Mouse (Mus musculus): ENCODE results near the gene Gm20517. TPM values are rescaled to one million over a fixed set of nuclear protein-coding genes. Genes with fewer than 3 reads are reported as not detected.

Gm20517 gene
- polyA plus RNA-seq, 1 experiment from 2014 or later, result 2.5 TPM

DNA sequence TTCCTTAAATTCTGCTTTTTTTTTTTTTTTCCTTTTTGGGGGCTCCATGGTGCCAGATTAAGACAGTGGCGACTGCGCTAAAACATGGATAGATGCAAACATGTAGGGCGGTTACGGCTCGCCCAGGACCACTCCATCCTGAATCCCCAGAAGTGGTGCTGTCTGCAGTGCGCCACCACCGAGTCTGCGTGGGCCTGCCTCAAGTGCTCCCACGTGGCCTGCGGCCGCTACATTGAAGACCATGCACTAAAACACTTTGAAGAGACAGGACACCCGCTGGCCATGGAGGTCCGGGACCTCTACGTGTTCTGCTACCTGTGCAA is 60.6 kb downstream of the Gm20517 start:
- peaks cover 27% of the 10 kb centered on the region for H3K27me3 ChIP-seq
- H3K9ac ChIP-seq, result peak overlapping the region; percentile 58
- 7% methylated on average over 14 of the region's 14 CpGs for WGBS
- no peaks in the 10 kb centered on the region for H3K9me3 ChIP-seq (replicated peaks)
- peak overlapping the region; percentile 72 for H3K4me2 ChIP-seq (replicated peaks)
- peak overlapping the region; percentile 36 for H3K4me3 ChIP-seq
- H3K27ac ChIP-seq, result no peak overlapping the region
- peaks cover 18% of the 10 kb centered on the region for H3K4me1 ChIP-seq
- ATAC-seq (ENCODE audit: low FRiP score), result peak; percentile 38
- H3K36me3 ChIP-seq, result peaks cover 15% of the 10 kb centered on the region

DNA sequence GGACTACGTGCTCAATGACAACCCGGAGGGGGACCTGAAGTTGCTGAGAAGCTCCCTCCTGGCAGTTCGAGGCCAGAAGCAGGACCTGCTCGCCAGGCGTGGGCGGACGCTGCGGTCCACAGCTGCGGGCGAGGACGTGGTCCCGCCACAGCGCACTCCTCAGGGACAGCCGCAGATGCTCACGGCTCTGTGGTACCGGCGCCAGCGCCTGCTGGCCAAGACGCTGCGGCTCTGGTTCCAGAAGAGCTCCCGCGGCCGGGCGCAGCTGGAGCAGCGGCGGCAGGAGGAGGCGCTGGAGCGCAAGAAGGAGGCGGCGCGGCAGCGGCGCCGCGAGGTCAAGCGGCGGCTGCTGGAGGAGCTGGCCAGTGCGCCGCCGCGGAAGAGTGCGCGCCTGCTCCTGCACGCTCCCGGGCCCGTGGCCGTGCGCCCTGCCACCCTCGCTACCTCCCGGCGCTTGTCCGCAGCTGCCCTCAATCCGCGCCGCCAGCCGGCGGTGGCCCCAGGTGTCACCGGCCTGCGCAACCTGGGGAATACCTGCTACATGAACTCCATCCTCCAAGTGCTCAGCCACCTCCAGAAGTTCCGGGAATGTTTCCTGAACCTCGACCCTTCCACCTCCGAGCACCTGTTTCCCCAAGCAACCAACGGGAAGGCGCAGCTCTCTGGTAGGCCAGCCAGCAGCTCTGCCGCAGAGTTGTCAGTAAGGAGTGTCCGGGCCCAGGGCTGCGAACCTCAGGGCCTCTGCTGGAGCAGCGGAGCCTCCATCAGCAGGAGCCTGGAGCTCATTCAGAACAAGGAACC is 61.1 kb downstream of the Gm20517 start:
- H3K27ac ChIP-seq, result 0 out of 2 replicates have a peak overlapping the region, but pooled peaks have one; percentile 32
- H3K36me3 ChIP-seq, result peaks cover 15% of the 10 kb centered on the region
- H3K4me1 ChIP-seq, result peaks cover 18% of the 10 kb centered on the region
- ATAC-seq (ENCODE audit: low FRiP score), result peak; percentile 73
- 4% methylated on average over 64 of the region's 68 CpGs for WGBS
- H3K4me3 ChIP-seq, result peak overlapping the region; percentile 36
- peaks cover 27% of the 10 kb centered on the region for H3K27me3 ChIP-seq
- no peaks in the 10 kb centered on the region for H3K9me3 ChIP-seq (replicated peaks)
- peak overlapping the region; percentile 58 for H3K9ac ChIP-seq
- peak overlapping the region; percentile 72 for H3K4me2 ChIP-seq (replicated peaks)

DNA sequence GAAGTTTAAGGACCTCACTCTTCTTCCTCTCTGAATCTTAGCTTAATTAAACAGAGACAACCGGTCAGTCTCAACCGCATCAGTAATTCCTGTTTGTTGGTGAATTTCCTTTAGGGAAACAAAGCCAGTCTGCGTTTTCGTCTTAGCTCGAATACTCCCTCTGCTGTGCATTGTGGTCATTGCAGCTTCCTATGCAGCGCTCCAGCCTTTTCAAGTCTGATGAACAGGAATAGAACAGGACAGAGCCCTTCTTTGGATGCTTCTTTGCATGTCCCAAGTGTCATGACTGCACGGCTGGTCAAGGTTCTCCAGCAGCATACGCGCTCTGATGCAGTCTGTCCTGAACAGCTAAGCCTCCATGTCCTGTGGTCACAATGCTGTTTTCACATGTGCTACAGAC is 65.2 kb downstream of the Gm20517 start:
- peaks cover 18% of the 10 kb centered on the region for H3K27me3 ChIP-seq
- no peak overlapping the region for H3K4me2 ChIP-seq (replicated peaks)
- peaks cover 47% of the 10 kb centered on the region for H3K36me3 ChIP-seq
- peak overlapping the region; percentile 48; the same call in 1 of the 2 replicates for H3K27ac ChIP-seq
- ATAC-seq (ENCODE audit: low FRiP score), result no peak
- WGBS, result 20% methylated on average over 9 of the region's 9 CpGs
- no peak overlapping the region for H3K9ac ChIP-seq
- H3K4me3 ChIP-seq, result no peak overlapping the region
- no peaks in the 10 kb centered on the region for H3K9me3 ChIP-seq (replicated peaks)
- H3K4me1 ChIP-seq, result peaks cover 18% of the 10 kb centered on the region

DNA sequence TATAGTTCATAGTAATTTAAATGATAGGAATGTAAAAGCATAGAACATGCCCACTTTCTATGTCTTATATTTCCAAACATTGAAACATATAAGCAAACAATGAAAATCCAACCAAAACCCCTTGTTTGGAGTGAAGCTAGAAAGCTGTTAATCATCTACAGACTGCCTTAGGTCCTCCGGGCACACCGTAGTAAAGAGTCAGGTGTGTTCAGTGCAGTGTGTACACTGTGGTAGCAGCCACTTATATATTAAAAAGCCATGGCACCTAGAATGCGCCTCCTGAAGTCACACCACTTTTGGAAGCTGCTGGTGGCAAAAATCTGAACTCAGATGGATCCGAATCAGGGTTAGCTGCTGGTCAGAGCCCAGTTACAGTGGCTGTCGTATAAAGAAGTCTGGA is 66.8 kb downstream of the Gm20517 start:
- H3K9me3 ChIP-seq (replicated peaks), result no peaks in the 10 kb centered on the region
- H3K4me2 ChIP-seq (replicated peaks), result no peak overlapping the region
- H3K9ac ChIP-seq, result no peak overlapping the region
- H3K27ac ChIP-seq, result no peak overlapping the region
- no peak for ATAC-seq (ENCODE audit: low FRiP score)
- peaks cover 4% of the 10 kb centered on the region; the same call in 1 of the 2 replicates for H3K4me1 ChIP-seq
- 91% methylated on average over 5 of the region's 5 CpGs for WGBS
- H3K36me3 ChIP-seq, result peaks cover 63% of the 10 kb centered on the region
- H3K27me3 ChIP-seq, result peaks cover 4% of the 10 kb centered on the region; the same call in 1 of the 2 replicates
- H3K4me3 ChIP-seq, result no peak overlapping the region

DNA sequence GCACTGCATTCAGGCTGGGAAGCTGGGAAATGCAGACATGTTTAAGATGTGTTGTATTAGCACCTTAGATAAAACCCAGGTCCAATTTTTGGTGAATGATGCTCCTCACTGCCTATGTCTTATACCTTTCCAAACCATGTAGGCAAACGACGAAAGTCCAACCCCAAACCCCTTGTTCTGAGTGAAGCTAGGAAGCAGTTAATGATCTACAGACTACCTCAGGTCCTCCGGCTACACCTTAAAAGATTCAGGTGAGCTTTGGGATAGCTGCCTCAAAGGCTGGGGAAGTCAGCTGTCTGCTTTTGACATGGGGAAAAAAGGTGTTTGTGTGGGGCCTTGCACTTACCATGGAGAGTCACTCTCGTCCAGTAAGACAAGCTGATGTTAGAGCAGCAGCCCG is 67.3 kb downstream of the Gm20517 start:
- no peak for ATAC-seq (ENCODE audit: low FRiP score)
- Histone ChIP-seq H3K9ac (no peak overlapping the region), H3K9me3 (replicated peaks) (no peaks in the 10 kb centered on the region), H3K4me1 (no peaks in the 10 kb centered on the region), H3K4me2 (replicated peaks) (no peak overlapping the region), H3K27me3 (no peaks in the 10 kb centered on the region), H3K36me3 (peaks cover 68% of the 10 kb centered on the region), H3K4me3 (no peak overlapping the region), H3K27ac (no peak overlapping the region)
- 89% methylated on average over 5 of the region's 5 CpGs for WGBS

DNA sequence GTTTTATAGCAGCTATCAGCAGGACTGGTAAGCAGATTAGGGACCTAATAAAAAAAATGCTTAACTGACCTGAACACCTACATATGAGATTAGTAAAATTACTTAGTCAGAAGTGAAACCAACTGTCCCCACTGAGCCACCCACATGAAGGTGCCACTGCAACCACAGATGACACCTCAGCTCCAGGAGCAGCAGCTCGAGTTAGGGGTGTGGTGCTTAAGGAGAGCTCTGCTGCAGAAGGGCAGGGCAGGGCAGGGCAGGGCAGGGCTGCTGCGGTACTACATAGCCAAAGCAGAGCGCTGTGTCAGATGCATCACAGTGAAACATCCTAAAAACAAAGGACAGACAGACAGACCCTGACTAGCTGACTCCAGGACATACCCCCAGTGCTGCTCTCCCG is 71.4 kb downstream of the Gm20517 start:
- 79% methylated on average over 4 of the region's 4 CpGs for WGBS

DNA sequence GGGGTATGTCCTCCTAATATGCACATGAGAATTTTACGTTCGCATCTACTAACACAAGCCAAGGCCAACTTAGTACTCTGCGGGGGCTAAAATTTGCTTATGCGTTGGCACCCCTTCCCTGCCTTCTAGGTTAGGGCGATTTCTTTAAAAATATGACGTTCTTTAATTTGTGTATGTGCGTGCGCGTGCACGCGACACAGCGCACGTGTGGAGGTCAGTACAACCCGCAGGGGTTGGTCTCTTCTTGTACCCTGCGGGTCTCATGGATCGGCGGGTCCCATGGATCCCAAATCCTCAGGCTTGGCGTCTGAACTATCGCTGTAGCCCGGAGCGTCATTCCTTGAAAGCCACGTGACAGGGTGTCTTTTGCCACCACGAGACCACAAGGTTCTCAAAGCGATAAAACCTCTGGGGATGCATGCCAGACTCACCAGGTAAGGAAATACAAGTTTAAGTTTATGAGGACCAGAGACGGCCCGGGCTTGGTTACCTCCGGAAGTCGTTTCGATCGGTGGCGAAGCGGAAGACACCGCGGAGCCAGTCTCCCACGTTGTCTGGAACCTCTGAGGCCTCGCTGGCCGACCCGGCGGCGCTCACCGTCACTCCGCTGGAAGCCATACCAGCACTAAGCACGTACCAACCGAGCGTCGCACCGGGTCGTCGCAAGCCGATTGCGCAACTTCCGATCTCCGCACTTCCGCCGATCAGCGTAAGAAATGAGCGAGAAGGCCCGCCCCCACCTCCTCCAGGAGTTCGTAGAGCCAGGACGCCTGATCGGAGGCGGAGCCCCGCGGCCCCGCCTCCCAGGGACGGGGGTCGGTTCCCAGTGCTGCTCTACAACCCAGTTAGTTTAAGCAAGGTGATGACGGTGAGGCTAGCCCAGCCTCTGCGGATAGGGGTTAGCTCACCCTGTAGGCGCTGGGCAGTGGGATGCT is 76.3 kb downstream of the Gm20517 start:
- H3K9ac ChIP-seq, result peak overlapping the region; percentile 88
- peaks cover 36% of the 10 kb centered on the region for H3K36me3 ChIP-seq
- H3K4me1 ChIP-seq, result peaks cover 18% of the 10 kb centered on the region
- H3K4me2 ChIP-seq (replicated peaks), result peak overlapping the region; percentile 96
- 1% methylated on average over 70 of the region's 70 CpGs for WGBS
- H3K27ac ChIP-seq, result peak overlapping the region; percentile 87
- ATAC-seq (ENCODE audit: low FRiP score), result peak; percentile 91
- H3K4me3 ChIP-seq, result peak overlapping the region; percentile 73
- H3K27me3 ChIP-seq, result 0 out of 2 replicates have a peak, but pooled peaks cover 4% of the 10 kb centered on the region
- no peaks in the 10 kb centered on the region for H3K9me3 ChIP-seq (replicated peaks)

More for the DNA sequence above, 71.4 kb downstream of the Gm20517 start:
- Histone ChIP-seq H3K36me3 (peaks cover 79% of the 10 kb centered on the region), H3K4me3 (no peak overlapping the region), H3K27me3 (no peaks in the 10 kb centered on the region), H3K4me2 (replicated peaks) (no peak overlapping the region), H3K27ac (no peak overlapping the region), H3K9me3 (replicated peaks) (no peaks in the 10 kb centered on the region), H3K4me1 (peaks cover 12% of the 10 kb centered on the region), H3K9ac (no peak overlapping the region)
- no peak for ATAC-seq (ENCODE audit: low FRiP score)

DNA sequence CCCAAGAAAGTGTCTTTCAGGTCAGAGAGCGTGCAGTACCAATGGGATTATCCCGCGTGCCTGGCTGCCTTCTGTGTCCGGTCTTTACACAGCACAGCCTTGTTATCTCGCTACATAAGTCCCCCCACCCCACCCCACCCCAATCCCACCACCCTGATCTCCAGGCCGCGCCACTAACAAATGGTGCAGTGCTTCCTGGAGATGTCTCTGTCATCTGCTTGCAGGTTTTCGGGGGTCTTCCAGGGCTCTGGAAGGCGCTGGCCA is 76.9 kb downstream of the Gm20517 start, which contains the start of gene Tomm6:
TSS of gene Tomm6 (minus strand) at position 43 of the 264 bp plus-strand sequence.
- Histone ChIP-seq H3K9me3 (replicated peaks) (no peaks in the 10 kb centered on the region), H3K9ac (peak within 1 kb of the TSS; percentile 88), H3K36me3 (peaks cover 31% of the 10 kb centered on the region), H3K27ac (peak within 1 kb of the TSS; percentile 87), H3K4me2 (replicated peaks) (peak within 1 kb of the TSS; percentile 96), H3K27me3 (peaks cover 4% of the 10 kb centered on the region; the same call in 1 of the 2 replicates), H3K4me3 (peak within 1 kb of the TSS; percentile 73), H3K4me1 (peaks cover 18% of the 10 kb centered on the region)
- 1% methylated on average over 9 of the region's 9 CpGs for WGBS
- no peak for ATAC-seq (ENCODE audit: low FRiP score)

DNA sequence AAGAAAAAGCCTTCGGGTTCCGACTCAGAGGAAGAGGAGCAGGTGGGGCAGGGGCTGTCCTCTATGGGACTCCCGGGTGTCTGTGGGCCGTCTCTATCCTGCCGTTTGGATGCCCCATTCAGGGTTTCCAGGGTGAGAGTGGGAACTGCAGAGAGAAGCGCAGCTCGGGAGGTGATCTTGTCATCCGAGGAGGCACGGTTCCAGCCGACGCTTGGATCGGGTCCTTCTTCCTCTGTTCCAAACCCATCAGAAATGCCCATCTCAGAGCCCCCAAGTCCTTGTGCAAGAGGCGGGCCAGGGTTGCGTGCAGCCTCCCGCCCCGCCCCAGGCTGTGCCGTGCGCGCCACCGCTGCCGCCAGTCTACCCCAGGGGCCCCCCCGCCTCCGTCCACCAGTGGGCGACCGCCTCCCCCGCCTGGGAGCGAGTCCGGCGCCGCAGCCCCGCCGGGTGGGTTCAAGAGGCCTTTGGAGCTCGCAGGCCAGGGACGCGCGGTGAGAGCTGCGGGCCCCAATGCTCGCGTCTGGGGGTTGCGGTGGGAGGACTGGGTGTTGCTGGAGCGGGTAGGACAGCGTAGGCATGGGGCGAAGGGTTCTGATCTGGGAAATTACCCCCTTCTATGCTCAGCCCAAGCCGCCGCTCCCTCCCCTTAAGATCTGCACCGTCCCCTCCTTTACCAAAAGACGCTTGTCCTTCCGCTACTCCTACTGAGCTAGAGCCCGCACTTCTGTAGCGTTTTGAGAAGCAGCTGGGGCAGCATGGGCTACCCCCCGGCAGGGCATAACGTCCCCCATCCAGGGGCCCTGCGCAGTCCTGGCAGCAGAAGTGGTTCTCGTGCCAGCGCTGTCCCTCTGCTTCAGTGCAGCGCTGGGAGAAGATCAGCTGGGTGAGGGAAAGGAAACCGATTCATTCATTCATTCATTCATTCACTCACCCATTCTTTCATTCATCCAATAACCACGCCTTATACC is 77.5 kb downstream of the Gm20517 start, which contains the start of gene Frs3:
TSS of gene Frs3 (plus strand) at position 423 of the 968 bp plus-strand sequence.
- 2% methylated on average over 56 of the region's 58 CpGs for WGBS

DNA sequence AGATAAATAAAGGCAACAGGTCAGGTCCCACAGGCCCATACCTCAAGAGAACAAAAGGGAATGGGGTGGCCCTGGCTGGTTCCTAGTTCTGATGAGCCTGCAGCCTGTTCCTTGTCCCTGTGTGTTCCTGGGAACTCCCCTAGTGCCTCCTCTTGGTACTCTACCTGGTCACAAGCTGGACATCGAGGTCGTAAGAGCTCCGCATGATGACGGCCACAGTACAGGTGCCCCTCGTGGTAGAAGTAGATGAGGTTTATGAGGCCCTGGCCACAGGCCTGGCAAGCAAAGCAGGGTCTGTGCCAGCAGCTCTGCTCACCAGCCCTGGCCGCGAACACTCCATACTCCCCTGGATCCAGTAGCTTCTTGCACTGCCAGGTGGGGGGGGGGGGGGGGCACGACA is 78.5 kb downstream of the Gm20517 start:
- no peak overlapping the region for H3K4me3 ChIP-seq

More for the DNA sequence above, 77.5 kb downstream of the Gm20517 start, which contains the start of gene Frs3:
- Histone ChIP-seq H3K9me3 (replicated peaks) (no peaks in the 10 kb centered on the region), H3K36me3 (peaks cover 24% of the 10 kb centered on the region), H3K4me3 (peak within 1 kb of the TSS; percentile 73), H3K4me1 (peaks cover 21% of the 10 kb centered on the region), H3K4me2 (replicated peaks) (peak within 1 kb of the TSS; percentile 96), H3K27ac (peak within 1 kb of the TSS; percentile 87), H3K9ac (peak within 1 kb of the TSS; percentile 88), H3K27me3 (peaks cover 6% of the 10 kb centered on the region; the same call in 1 of the 2 replicates)
- peak; percentile 69 for ATAC-seq (ENCODE audit: low FRiP score)

DNA sequence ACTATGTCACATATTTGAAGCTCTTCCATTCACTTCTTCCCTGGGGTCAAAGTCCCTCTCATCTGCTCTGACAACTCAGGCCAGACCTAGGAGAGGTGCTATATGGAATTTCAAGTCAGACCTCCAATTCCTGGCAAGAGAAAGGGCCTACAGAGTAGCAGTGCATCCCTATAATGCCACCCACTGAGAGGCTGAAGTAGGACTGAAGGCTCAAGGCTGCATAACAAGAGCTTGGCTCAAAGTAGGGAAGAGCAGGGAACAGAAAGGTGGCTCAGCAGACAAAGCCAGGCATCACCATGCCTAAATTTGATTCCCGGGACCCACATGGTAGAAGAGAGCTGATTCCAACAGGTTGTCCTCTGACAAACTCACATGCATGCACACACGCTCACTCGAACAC is 80.3 kb downstream of the Gm20517 start:
- Histone ChIP-seq H3K4me1 (peaks cover 27% of the 10 kb centered on the region), H3K36me3 (peaks cover 3% of the 10 kb centered on the region; the same call in 1 of the 2 replicates), H3K4me2 (replicated peaks) (no peak overlapping the region), H3K4me3 (no peak overlapping the region), H3K27ac (no peak overlapping the region), H3K9me3 (replicated peaks) (no peaks in the 10 kb centered on the region), H3K9ac (no peak overlapping the region), H3K27me3 (peaks cover 7% of the 10 kb centered on the region; the same call in 1 of the 2 replicates)
- ATAC-seq (ENCODE audit: low FRiP score), result no peak
- whole genome bisulfite sequencing, result 90% methylated on average over 3 of the region's 3 CpGs

More for the DNA sequence above, 78.5 kb downstream of the Gm20517 start:
- ATAC-seq (ENCODE audit: low FRiP score), result no peak
- Histone ChIP-seq H3K27ac (no peak overlapping the region), H3K9ac (no peak overlapping the region), H3K9me3 (replicated peaks) (no peaks in the 10 kb centered on the region), H3K4me1 (peaks cover 25% of the 10 kb centered on the region), H3K27me3 (peaks cover 7% of the 10 kb centered on the region; the same call in 1 of the 2 replicates), H3K4me2 (replicated peaks) (peak overlapping the region; percentile 96), H3K36me3 (peaks cover 15% of the 10 kb centered on the region; the same call in 1 of the 2 replicates)
- WGBS, result 78% methylated on average over 5 of the region's 8 CpGs
